Mouse (Mus musculus) ovary, adult 18-20 months (tissue): Measurements from ENCODE around the gene Zfp622.

Experiments
- DNase-seq: peaks from one replicate; pipeline ENCODE4 v3.0.0; 2022; ENCODE audit warnings: low spot score, mixed read lengths

The Zfp622 gene

DNA sequence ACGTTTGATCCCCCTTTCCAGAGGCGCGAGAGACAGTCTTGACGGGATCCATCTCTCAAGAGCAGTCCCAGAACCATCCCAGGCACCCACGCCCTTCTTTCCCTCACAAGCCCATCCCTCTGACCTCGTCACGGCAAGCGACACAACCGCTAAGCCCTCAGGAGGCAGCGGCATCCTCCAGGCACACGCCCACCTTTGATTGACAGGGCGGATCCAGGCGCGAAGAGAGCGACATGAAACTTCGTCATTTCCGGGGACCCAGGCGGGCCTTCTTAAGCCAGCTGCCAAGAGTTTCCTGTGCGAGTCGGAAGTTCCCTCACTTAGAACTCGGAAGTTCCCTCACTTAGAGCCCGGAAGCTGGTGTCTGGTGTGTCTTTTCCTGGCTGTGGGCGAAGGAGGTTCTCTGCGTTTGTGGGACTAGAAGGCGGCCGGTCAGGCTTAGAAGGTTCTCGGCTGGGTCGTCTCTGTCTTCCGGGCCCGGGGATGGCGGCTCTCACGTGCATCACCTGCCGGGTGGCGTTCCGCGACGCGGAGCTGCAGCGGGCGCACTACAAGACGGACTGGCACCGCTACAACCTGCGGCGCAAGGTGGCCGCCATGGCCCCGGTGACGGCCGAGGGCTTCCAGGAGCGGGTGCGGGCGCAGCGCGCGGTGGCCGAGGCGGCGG, at the start of gene Zfp622:
Gene Zfp622 (plus strand): TSS at position 300 of the 667 bp plus-strand sequence.
- DNase-seq = peak; percentile 93

DNA sequence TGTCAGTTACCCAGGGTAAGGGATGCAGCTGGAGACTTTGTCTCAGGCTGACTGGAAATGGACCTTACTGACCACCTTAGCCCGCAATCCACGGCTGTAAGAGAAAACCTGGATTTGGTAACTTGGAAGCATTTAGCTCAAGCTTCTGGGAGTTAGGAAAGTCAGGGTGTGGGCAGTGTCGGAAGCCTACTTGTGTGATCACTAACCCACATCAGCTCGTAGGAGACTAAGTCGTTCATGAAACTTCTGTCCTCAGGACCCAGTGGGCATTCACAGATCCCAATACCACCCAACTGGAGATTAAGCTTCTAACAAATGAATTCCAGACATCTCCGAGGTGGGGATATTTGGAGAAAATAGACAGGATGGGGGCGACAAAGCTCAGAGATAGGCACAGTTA, 49.8 kb upstream of the Zfp622 start:
- DNase-seq = no peak

DNA sequence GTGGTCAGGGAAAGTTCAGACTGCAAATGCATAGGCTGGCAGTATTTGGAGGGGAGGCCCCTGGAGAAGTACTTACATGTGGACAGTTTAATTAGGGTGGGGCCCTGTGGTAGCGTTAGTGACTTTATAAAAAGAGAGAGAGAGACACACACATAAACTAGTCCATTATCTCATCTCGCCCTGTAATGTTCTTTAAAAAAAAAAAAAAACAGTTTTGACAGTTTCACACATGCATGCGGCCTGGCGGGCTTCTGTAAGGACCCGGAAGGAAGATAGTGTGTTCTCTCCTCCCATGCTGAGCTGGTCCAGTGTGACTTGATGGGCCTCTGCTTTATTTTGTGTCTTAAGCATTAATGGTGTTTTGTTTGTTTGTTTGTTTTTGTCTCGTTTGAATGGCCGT, 45.7 kb upstream of the Zfp622 start:
- DNase-seq = no peak

DNA sequence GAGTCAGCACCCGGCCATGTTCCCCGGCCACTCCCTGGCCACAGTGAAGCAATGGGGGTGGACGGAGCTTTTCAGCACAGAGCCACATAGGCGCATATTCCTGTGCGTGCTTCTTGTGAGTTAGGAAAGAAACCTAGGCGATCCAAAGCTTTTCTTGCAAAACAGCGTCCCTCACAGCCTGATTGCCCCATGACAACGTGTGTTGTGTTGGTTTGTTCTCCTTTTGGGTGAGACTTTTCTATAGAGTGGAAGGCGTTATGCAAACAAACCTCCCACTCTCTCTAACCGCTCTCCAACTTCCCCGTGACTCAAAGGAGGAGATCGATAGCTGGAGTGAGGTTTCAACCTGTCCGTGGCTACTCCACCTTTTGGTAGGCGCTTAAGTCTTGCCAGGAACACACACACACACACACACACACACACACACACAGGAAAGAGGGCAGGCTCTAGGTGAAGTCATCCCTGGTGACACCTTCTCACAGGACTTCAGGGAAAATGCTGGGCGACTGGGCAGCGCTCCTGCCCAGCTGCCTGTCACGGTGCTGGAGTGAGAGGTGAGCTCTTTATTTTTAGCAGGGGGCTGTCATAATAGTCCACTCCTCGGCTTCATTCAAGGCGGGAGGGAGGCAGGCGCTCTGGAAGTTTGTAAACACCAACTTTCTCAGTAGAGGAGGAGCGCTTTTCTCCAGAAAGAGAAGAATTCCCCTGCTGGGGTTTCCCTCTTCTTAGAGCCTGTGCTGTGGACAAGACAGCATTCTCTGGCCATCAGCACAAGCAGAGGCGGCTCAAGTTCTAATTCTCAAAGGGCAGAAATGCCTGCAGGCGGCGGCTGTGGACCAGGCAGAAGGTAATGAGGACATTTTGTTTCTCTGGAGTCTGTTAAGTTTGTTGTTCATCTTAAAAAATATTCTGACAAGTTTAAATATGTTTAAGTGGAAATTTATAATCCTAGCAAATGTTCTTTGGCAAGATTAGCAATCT, 43.5 kb upstream of the Zfp622 start:
- no peak for DNase-seq

- no peak for DNase-seq
Observed at GRCm38 (mm10) chr15:25941514-25941913, 42.7 kb upstream of the Zfp622 start.

DNA sequence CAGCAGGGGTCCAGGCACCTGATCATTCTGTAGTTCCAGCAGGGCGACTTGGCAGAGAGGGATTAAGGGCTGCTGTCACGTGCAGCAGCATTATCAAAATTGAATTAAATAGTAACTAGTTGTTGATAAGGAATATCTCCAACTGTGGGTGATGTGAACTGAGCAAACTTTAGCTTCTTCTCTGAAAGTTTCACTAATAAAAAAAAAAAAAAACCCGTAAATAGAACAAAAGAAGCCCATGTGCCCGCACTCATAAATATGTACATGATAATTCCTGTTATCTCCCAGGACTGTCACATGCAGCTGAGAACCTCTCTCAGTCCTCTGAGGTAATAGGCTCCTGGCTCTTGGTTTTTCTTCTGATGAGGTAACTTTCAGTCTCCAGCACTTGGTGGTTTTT, 41.8 kb upstream of the Zfp622 start:
- no peak for DNase-seq

DNA sequence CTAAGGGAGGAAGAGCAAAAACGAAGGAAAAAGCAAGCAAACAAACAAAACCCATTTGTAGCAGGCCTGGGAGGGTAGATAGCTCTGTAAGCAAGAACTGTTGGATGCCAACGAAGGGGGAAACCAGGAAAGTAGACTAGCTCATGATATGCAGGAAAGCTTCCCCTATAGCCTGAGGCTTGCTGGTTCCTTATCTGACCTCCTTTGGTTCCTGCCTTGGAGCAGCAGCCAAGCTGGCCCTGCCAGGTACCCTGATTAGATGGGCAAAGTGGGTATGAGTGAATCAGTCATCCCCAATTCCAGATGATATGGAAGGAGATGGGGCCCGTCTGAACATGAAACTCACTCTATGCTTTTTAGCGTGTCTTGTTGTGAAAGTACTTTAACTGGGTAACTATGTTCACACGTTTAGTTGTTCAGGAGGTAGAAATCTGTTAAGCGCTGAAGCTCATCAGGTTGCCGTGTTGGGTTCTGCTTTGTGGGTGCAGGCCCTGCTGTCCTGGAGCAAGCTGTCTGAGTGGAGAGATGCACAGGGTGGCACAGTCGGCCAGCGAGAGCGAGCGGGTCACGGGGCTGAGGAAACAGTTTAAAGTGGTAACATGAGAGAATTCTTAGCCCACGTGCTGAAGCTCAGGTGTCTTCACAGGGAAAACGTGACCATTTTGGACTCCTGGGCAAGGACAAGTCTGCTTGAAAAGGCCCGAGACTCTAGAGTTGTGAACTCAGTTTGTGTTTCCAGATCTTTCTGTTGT, 40.6 kb upstream of the Zfp622 start:
- DNase-seq = no peak

GRCm38 (mm10) chr15:25945224-25945623, 38.9 kb upstream of the Zfp622 start:
- no peak for DNase-seq

GRCm38 (mm10) chr15:25946482-25946881, 37.7 kb upstream of the Zfp622 start:
- no peak for DNase-seq

DNA sequence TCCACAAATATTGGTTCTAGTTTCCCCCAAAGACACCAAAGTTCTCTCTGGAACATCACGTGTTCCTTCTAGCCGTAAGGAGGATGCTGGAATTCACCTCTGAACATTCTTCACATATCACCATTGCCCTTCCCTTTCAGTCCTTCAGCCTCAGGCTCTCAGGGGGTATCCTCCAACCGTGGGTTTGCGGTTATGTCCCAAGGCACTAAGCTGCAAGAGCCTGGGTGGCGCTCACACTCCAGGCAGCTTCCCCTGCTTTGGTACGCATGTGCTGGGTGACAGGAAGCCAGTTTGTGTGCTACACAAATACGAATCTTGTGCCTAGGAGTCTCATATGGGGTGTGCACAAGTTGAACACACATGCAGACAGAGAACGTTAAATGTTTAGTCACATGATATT, 36.8 kb upstream of the Zfp622 start:
- no peak for DNase-seq

GRCm38 (mm10) chr15:25948257-25949223, 35.6 kb upstream of the Zfp622 start:
- DNase-seq = no peak

- no peak for DNase-seq
Observed at GRCm38 (mm10) chr15:25949696-25950095, 34.5 kb upstream of the Zfp622 start.

GRCm38 (mm10) chr15:25950584-25950983, 33.6 kb upstream of the Zfp622 start:
- DNase-seq = no peak

- DNase-seq = no peak
Observed at GRCm38 (mm10) chr15:25951037-25951436, 33.1 kb upstream of the Zfp622 start.

DNA sequence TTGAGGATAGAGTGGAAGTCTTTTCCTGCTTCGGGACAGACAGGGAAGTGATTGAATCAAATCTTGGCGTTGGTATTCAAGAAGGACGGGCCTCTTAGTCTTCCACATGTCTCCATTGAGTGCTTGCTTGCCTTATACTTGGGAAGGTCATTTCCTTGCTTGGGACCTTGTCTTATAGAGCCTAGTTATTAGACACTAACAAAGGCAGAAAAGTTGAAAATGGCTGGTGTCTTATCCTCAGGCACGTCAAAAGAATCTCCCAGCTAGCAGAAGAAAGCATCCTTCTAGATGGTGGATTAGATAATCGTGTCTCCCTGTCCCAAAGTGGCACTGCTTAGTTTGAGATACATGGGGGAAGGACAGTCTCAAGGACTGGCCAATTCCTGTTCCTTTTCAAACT, 28.2 kb upstream of the Zfp622 start:
- DNase-seq = no peak

DNA sequence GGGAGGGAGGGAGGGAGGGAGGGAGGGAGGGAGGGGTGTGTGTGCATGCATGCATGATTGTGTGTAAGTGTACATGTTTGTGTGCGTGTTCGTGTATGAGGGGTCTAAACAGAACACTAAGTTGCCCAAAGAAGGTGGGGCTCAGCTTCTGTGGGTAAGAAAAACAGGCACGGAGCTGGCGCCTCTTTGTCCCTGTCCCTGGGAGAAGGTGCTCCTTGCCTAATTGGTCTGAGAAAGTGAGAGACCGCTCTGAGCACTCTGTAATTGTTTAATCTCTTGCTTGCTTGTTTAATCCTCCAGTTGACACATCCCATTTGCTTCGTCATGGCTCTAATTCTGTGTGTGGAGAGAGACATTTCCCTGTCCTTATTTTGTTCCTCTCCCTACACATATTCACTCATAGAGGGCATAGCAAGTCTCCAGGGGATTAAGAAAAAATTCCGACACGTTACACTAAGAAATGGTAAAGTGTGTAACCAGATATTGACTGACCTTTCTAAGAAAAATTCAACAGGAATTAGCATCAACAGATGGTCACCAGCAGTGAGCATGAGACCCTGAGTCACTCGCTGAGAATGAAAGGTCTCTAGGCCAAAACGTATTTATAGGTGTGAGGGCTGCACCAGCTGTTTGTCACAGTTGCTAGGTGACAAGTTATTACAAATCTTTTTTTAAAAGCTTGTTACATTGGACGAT, 27.6 kb upstream of the Zfp622 start:
- no peak for DNase-seq

DNA sequence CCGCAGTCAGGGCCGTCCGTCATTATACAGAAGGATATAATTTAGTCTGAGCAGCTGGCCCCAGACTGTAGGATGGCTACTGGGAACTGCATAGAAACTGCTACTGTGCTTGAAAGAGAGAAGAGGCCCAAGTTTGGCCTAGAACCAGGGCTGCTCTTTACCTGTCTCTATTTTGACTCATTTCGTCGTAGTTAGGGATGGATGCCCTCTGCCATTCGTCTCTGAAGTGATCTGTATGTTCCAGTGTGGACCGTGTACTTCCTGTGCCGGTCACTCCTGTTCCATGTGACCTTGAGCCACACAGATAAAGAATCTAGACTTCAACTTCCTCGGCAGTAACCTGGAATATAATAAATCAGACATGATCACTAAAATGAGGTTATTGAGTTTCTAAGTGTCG, 26.5 kb upstream of the Zfp622 start:
- no peak for DNase-seq

DNA sequence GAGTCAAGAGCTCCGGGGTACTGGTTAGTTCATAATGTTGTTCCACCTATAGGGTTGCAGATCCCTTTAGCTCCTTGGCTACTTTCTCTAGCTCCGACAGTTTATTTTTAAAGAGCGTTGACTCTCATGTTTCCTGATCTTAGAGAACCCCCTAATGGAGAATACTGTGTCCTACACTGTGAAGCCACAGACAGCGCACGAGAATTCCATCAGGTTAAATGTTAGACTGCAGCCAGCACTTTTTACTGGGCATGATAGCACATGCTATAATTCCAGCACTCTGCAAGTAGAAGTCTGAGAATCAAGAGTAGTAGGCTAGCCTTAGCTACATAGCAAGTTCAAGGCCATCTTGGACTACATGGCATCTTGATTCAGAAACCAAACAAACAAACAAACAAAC, 24.8 kb upstream of the Zfp622 start:
- DNase-seq = no peak

DNA sequence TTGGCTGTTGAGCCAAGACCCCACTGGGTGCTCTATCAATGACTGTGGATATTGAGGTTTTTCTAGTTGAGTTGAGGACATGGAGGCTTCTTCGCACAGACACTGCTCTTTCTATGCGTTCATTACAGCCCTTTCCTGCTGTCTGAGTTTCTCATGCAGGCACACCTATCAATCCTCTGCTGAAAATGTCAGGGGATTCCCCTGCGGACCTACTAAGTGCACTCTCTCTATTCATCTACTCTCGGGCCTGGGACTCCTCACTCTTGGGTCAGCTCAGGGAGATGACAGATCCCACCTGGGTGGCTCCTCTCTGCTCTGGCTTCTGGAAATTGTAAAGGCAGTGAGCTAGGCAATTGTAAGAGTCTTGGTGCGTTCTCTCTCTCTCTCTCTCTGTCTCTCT, 23.9 kb upstream of the Zfp622 start:
- DNase-seq = no peak

- no peak for DNase-seq
Observed at GRCm38 (mm10) chr15:25966220-25966774, 17.9 kb upstream of the Zfp622 start.
